Mouse (Mus musculus) urinary bladder, postnatal 10 days (tissue): ENCODE data around the gene Liph.
"Not testable (repeated sequence)": the region's sequence is repeated elsewhere in the genome, so short reads cannot be mapped to it uniquely, and the experiment has no call there.

ENCODE experiments used
- DNase-seq: peaks from one replicate; pipeline ENCODE4 v3.0.0; 2022; ENCODE audit warnings: low spot score

Gene Liph

GRCm38 (mm10) chr16:21971446-21971845 is 24.0 kb downstream of the Liph start:
- no peak for DNase-seq

- no peak for DNase-seq
Measured at GRCm38 (mm10) chr16:21970536-21970935, 24.9 kb downstream of the Liph start.

- no peak for DNase-seq
Measured at GRCm38 (mm10) chr16:21969874-21970273, 25.6 kb downstream of the Liph start.

GRCm38 (mm10) chr16:21965576-21965975 is 29.9 kb downstream of the Liph start:
- no peak for DNase-seq

GRCm38 (mm10) chr16:21955591-21955990 is 39.9 kb downstream of the Liph start:
- no peak for DNase-seq

GRCm38 (mm10) chr16:21946761-21947715 is 48.4 kb downstream of the Liph start, which contains the start of gene Tmem41a:
Gene Tmem41a, minus strand, starts transcription at chr16:21947552.
- peak; percentile 45 for DNase-seq

GRCm38 (mm10) chr16:21928471-21928870 is 67.0 kb downstream of the Liph start:
- DNase-seq = no peak

- no peak for DNase-seq
Measured at GRCm38 (mm10) chr16:21916681-21917080, 78.8 kb downstream of the Liph start.

GRCm38 (mm10) chr16:21913347-21913746 is 82.1 kb downstream of the Liph start:
- DNase-seq = no peak

GRCm38 (mm10) chr16:21908906-21909305 is 86.6 kb downstream of the Liph start:
- DNase-seq = not testable (repeated sequence)

GRCm38 (mm10) chr16:21906902-21907301 is 88.6 kb downstream of the Liph start:
- no peak for DNase-seq

GRCm38 (mm10) chr16:21905996-21906395 is 89.5 kb downstream of the Liph start:
- no peak for DNase-seq

- DNase-seq = no peak
Measured at GRCm38 (mm10) chr16:21904636-21905035, 90.8 kb downstream of the Liph start.
